Comparison of ENCODE assay signal across 7 mouse cellular contexts in the genomic region with DNA sequence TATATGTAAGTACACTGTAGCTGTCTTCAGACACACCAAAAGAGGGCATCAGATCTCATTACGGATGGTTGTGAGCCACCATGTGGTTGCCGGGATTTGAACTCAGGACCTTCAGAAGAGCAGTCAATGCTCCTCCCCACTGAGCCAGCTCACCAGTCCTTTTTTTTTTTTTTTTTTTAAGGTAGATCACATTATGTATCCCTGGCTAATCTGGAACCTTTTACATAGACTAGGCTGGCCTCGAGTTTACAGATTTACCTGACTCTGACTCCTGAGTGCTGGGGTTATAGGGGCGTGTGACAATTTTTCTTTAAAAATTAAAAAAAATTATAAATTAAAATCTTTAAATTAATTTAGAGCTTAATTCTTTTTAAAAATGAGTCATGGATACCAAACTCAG. TPM values are rescaled to one million over a fixed set of nuclear protein-coding genes. Genes with fewer than 3 reads are reported as not detected.
DNase-seq lines count a peak whose midpoint lies in the region; ATAC-seq and TF ChIP-seq lines count a peak whose summit lies in the region.
"Not testable (repeated sequence)": the region's sequence is repeated elsewhere in the genome, so short reads cannot be mapped to it uniquely, and the experiment has no call there.

No protein-coding gene starts in this region.

- H3K27me3 ChIP-seq in embryonic facial prominence, embryonic 13.5 days; heart, embryonic 10.5 days (ENCODE audit: insufficient read depth, poor library complexity, severe bottlenecking); heart, postnatal 0 days (ENCODE audit: control insufficient read depth, insufficient read depth, low read length); intestine, embryonic 16.5 days (replicated peaks; ENCODE audit: control insufficient read depth, insufficient read depth, low read length); limb, embryonic 12.5 days; liver, embryonic 14.5 days (ENCODE audit: control insufficient read depth, insufficient read depth, low read length); midbrain, embryonic 11.5 days (ENCODE audit: control insufficient read depth, insufficient read depth, low read length): not testable (repeated sequence)

- not testable (repeated sequence) for H3K9ac ChIP-seq in embryonic facial prominence, embryonic 13.5 days; heart, postnatal 0 days (replicated peaks; ENCODE audit: low read depth, low read length); intestine, embryonic 16.5 days (ENCODE audit: low read depth, low read length); limb, embryonic 12.5 days (replicated peaks); liver, embryonic 14.5 days (replicated peaks)
- H3K9ac ChIP-seq in midbrain, embryonic 11.5 days (ENCODE audit: low read length) = peak overlapping the region; percentile 86; the same call in 1 of the 2 replicates

- H3K4me2 ChIP-seq in embryonic facial prominence, embryonic 13.5 days = peak overlapping the region; percentile 92
- H3K4me2 ChIP-seq in heart, postnatal 0 days (ENCODE audit: low read depth, low read length) = peak overlapping the region; percentile 96
- H3K4me2 ChIP-seq in intestine, embryonic 16.5 days (ENCODE audit: low read depth, low read length) = peak overlapping the region; percentile 91
- peak overlapping the region; percentile 92 for H3K4me2 ChIP-seq in limb, embryonic 12.5 days
- H3K4me2 ChIP-seq in liver, embryonic 14.5 days (ENCODE audit: low read depth) = peak overlapping the region; percentile 74; the same call in 1 of the 2 replicates
- peak overlapping the region; percentile 99; the same call in 1 of the 2 replicates for H3K4me2 ChIP-seq in midbrain, embryonic 11.5 days

- not testable (repeated sequence) for H3K27ac ChIP-seq in embryonic facial prominence, embryonic 13.5 days; heart, postnatal 0 days (ENCODE audit: low read depth); intestine, embryonic 16.5 days (ENCODE audit: low read length); limb, embryonic 12.5 days; liver, embryonic 14.5 days; midbrain, embryonic 11.5 days (ENCODE audit: low read depth, low read length)
- peak overlapping the region; percentile 94; the same call in 1 of the 2 replicates for H3K27ac ChIP-seq in heart, embryonic 10.5 days

- ATAC-seq in embryonic facial prominence, embryonic 13.5 days (ENCODE audit: insufficient number of reproducible peaks, insufficient read depth, low FRiP score, low TSS enrichment, low read depth); heart, postnatal 0 days (ENCODE audit: insufficient read depth, low read depth); intestine, embryonic 16.5 days; limb, embryonic 12.5 days (ENCODE audit: insufficient number of reproducible peaks, insufficient read depth, low FRiP score, low TSS enrichment, low read depth); liver, embryonic 14.5 days (ENCODE audit: insufficient read depth); midbrain, embryonic 11.5 days (ENCODE audit: low FRiP score): not testable (repeated sequence)

- H3K9me3 ChIP-seq in embryonic facial prominence, embryonic 13.5 days; heart, embryonic 10.5 days; heart, postnatal 0 days (replicated peaks; ENCODE audit: control insufficient read depth, low read length); intestine, embryonic 16.5 days (ENCODE audit: control insufficient read depth, low read length); limb, embryonic 12.5 days; liver, embryonic 14.5 days (ENCODE audit: control insufficient read depth, low read length); midbrain, embryonic 11.5 days (ENCODE audit: control insufficient read depth, low read length): not testable (repeated sequence)

- peak overlapping the region; percentile 79 for H3K4me3 ChIP-seq in embryonic facial prominence, embryonic 13.5 days
- H3K4me3 ChIP-seq in heart, embryonic 10.5 days = peak overlapping the region; percentile 83; the same call in 1 of the 2 replicates
- H3K4me3 ChIP-seq in heart, postnatal 0 days (ENCODE audit: low read depth, low read length); liver, embryonic 14.5 days (ENCODE audit: insufficient read depth in 1 of 2, low read depth in 2 of 2, low read length in 2 of 2); midbrain, embryonic 11.5 days (ENCODE audit: low read depth, low read length): not testable (repeated sequence)
- peak overlapping the region; percentile 74 for H3K4me3 ChIP-seq in intestine, embryonic 16.5 days (ENCODE audit: low read length)
- peak overlapping the region; percentile 80; the same call in 1 of the 2 replicates for H3K4me3 ChIP-seq in limb, embryonic 12.5 days (replicated peaks)

- H3K36me3 ChIP-seq in embryonic facial prominence, embryonic 13.5 days = peaks cover 30% of the 10 kb centered on the region
- H3K36me3 ChIP-seq in heart, embryonic 10.5 days = peaks cover 30% of the 10 kb centered on the region
- not testable (repeated sequence) for H3K36me3 ChIP-seq in heart, postnatal 0 days (replicated peaks; ENCODE audit: control insufficient read depth, insufficient read depth, low read length); intestine, embryonic 16.5 days (ENCODE audit: control insufficient read depth, insufficient read depth, low read length); liver, embryonic 14.5 days (replicated peaks; ENCODE audit: control insufficient read depth, insufficient read depth, low read depth); midbrain, embryonic 11.5 days (ENCODE audit: control insufficient read depth, insufficient read depth, low read length)
- peaks cover 36% of the 10 kb centered on the region for H3K36me3 ChIP-seq in limb, embryonic 12.5 days

- not testable (repeated sequence) for TF ChIP-seq CTCF in heart, postnatal 0 days (IDR thresholded peaks at IDR 0.05; ENCODE audit: low read depth); liver, embryonic 14.5 days (IDR thresholded peaks at IDR 0.05; ENCODE audit: low read depth)

- not testable (repeated sequence) for TF ChIP-seq EP300 in heart, postnatal 0 days (IDR thresholded peaks at IDR 0.05; ENCODE audit: low read depth); liver, embryonic 14.5 days (IDR thresholded peaks at IDR 0.05; ENCODE audit: low read depth)

- H3K4me1 ChIP-seq in embryonic facial prominence, embryonic 13.5 days = peaks cover 45% of the 10 kb centered on the region
- peaks cover 48% of the 10 kb centered on the region for H3K4me1 ChIP-seq in heart, embryonic 10.5 days
- peaks cover 30% of the 10 kb centered on the region for H3K4me1 ChIP-seq in heart, postnatal 0 days (ENCODE audit: control insufficient read depth, insufficient read depth)
- H3K4me1 ChIP-seq in intestine, embryonic 16.5 days (ENCODE audit: control insufficient read depth, insufficient read depth, low read length) = peaks cover 27% of the 10 kb centered on the region
- H3K4me1 ChIP-seq in limb, embryonic 12.5 days (replicated peaks) = peaks cover 47% of the 10 kb centered on the region
- H3K4me1 ChIP-seq in liver, embryonic 14.5 days (replicated peaks; ENCODE audit: control insufficient read depth in 2 of 2, insufficient read depth in 2 of 2, low read length in 1 of 2) = peaks cover 0 to 19% of the 10 kb centered on the region in 2 experiments; a peak in 3 of 4 replicates
- peaks cover 31% of the 10 kb centered on the region for H3K4me1 ChIP-seq in midbrain, embryonic 11.5 days (ENCODE audit: control insufficient read depth, insufficient read depth, low read length)

- not testable (repeated sequence) for DNase-seq in heart, embryonic 10.5 days (ENCODE audit: low spot score); heart, postnatal 0 days (ENCODE audit: low spot score); liver, embryonic 14.5 days (ENCODE audit: low read depth in 3 of 3, low spot score in 3 of 3); midbrain, embryonic 11.5 days (ENCODE audit: low spot score, missing footprints)

- 72% methylated on average over 4 of the region's 4 CpGs for WGBS in embryonic facial prominence, embryonic 13.5 days
- WGBS in heart, embryonic 10.5 days = 85% methylated on average over 4 of the region's 4 CpGs
- WGBS in heart, postnatal 0 days = 70% methylated on average over 4 of the region's 4 CpGs
- WGBS in intestine, embryonic 16.5 days = 84% methylated on average over 4 of the region's 4 CpGs
- WGBS in limb, embryonic 12.5 days = 78% methylated on average over 4 of the region's 4 CpGs
- WGBS in liver, embryonic 14.5 days (ENCODE audit: insufficient replicate concordance) = 72% methylated on average over 4 of the region's 4 CpGs
- WGBS in midbrain, embryonic 11.5 days = 84% methylated on average over 4 of the region's 4 CpGs

RNA-seq across cellular contexts. Expression of gene Mmgt2, which starts 1.3 kb away (rescaled TPM):
- 60.4 and 64.0 TPM in 2 replicates for polyA plus RNA-seq in embryonic facial prominence, embryonic 13.5 days (2015; fragmentation: Nextera tagmentation; extraction: Ambion mirVana)
- polyA plus RNA-seq in heart, embryonic 10.5 days (2016; fragmentation: Nextera tagmentation; extraction: Ambion mirVana) = 40.5 and 49.6 TPM in 2 replicates
- total RNA-seq in heart, postnatal 0 days (2014; rRNA removed; ENCODE audit: low replicate concordance) = 11.1 and 36.0 TPM in 2 replicates
- polyA plus RNA-seq in heart, postnatal 0 days (2015; fragmentation: Nextera tagmentation; extraction: Ambion mirVana) = 38.9 and 40.6 TPM in 2 replicates
- polyA plus RNA-seq in intestine, embryonic 16.5 days (2015; fragmentation: Nextera tagmentation; extraction: Ambion mirVana) = 82.9 and 86.3 TPM in 2 replicates
- 59.9 and 61.2 TPM in 2 replicates for polyA plus RNA-seq in limb, embryonic 12.5 days (2016; fragmentation: Nextera tagmentation; extraction: Ambion mirVana)
- polyA plus RNA-seq in liver, embryonic 14.5 days (2012; rRNA removed) = 8.1 and 8.9 TPM in 2 replicates
- 8.8 and 8.9 TPM in 2 replicates for polyA plus RNA-seq in liver, embryonic 14.5 days (2014; fragmentation: Nextera tagmentation; extraction: Ambion mirVana)
- 38.5 and 43.8 TPM in 2 replicates for polyA plus RNA-seq in midbrain, embryonic 11.5 days (2014; fragmentation: Nextera tagmentation; extraction: Ambion mirVana)

RNA-seq across cellular contexts. Expression of gene Lrrc75a, which starts 1.5 kb away (rescaled TPM):
- 14.0 and 18.4 TPM in 2 replicates for polyA plus RNA-seq in embryonic facial prominence, embryonic 13.5 days (2015; fragmentation: Nextera tagmentation; extraction: Ambion mirVana)
- 14.9 and 17.2 TPM in 2 replicates for polyA plus RNA-seq in heart, embryonic 10.5 days (2016; fragmentation: Nextera tagmentation; extraction: Ambion mirVana)
- 33.6 and 33.9 TPM in 2 replicates for total RNA-seq in heart, postnatal 0 days (2014; rRNA removed; ENCODE audit: low replicate concordance)
- 9.3 and 9.6 TPM in 2 replicates for polyA plus RNA-seq in heart, postnatal 0 days (2015; fragmentation: Nextera tagmentation; extraction: Ambion mirVana)
- 14.1 and 23.8 TPM in 2 replicates for polyA plus RNA-seq in intestine, embryonic 16.5 days (2015; fragmentation: Nextera tagmentation; extraction: Ambion mirVana)
- 19.2 and 23.2 TPM in 2 replicates for polyA plus RNA-seq in limb, embryonic 12.5 days (2016; fragmentation: Nextera tagmentation; extraction: Ambion mirVana)
- polyA plus RNA-seq in liver, embryonic 14.5 days (2012; rRNA removed) = 0.93 and 1.1 TPM in 2 replicates
- polyA plus RNA-seq in liver, embryonic 14.5 days (2014; fragmentation: Nextera tagmentation; extraction: Ambion mirVana) = 0.99 and 1.3 TPM in 2 replicates
- polyA plus RNA-seq in midbrain, embryonic 11.5 days (2014; fragmentation: Nextera tagmentation; extraction: Ambion mirVana) = 12.5 and 12.6 TPM in 2 replicates
